Mouse (Mus musculus) midbrain, postnatal 0 days (tissue): ENCODE results near the gene Ifitm1. TPM values are rescaled to one million over a fixed set of nuclear protein-coding genes. Genes with fewer than 3 reads are reported as not detected.
A peak's percentile ranks its signal among the peaks of the same experiment; 100 is the strongest.
"Not testable (repeated sequence)": the region's sequence is repeated elsewhere in the genome, so short reads cannot be mapped to it uniquely, and the experiment has no call there.

Source experiments
- ATAC-seq: fragments of 200-750 bp; cut with Nextera tagmentation; 2 replicates; pipeline ENCODE4 v1.8.0; 2017; ENCODE audit warnings: moderate number of reproducible peaks, mild to moderate bottlenecking, moderate TSS enrichment, moderate library complexity; ENCODE audit not compliant: low FRiP score
- DNase-seq: peaks from one replicate; pipeline ENCODE4 v3.0.0-alpha.2; 2015; ENCODE audit warnings: low spot score
- H3K27ac ChIP-seq: fragments of 300-500 bp; sonication (generic); 2 replicates; pipeline ENCODE4 v1.5.1; 2014; ENCODE audit warnings: low read depth, mild to moderate bottlenecking, low read length, mixed read lengths
- H3K27me3 ChIP-seq: fragments of 300-500 bp; sonication (generic); 2 replicates; pipeline ENCODE4 v1.6.1; 2014; ENCODE audit warnings: low read length, control low read depth, mixed read lengths; ENCODE audit not compliant: insufficient read depth
- H3K36me3 ChIP-seq: fragments of 300-500 bp; sonication (generic); 2 replicates; pipeline ENCODE4 v1.6.1; 2014; ENCODE audit warnings: low read length, control low read depth, mixed read lengths; ENCODE audit not compliant: insufficient read depth
- H3K4me1 ChIP-seq: fragments of 300-500 bp; sonication (generic); 2 replicates; pipeline ENCODE4 v1.6.1; 2014; ENCODE audit warnings: mild to moderate bottlenecking, control low read depth, antibody characterized with exemption, low read length, mixed read lengths; ENCODE audit not compliant: insufficient read depth
- H3K4me2 ChIP-seq: fragments of 300-500 bp; sonication (generic); 2 replicates; pipeline ENCODE4 v1.6.1; 2014; ENCODE audit warnings: low read depth, mild to moderate bottlenecking, low read length, mixed read lengths; ENCODE audit not compliant: poor library complexity, severe bottlenecking
- H3K4me3 ChIP-seq: fragments of 300-500 bp; sonication (generic); 2 replicates; pipeline ENCODE4 v1.5.1; 2014; ENCODE audit warnings: low read depth, mild to moderate bottlenecking, low read length, moderate library complexity
- H3K9ac ChIP-seq: fragments of 300-500 bp; sonication (generic); replicated peaks from 2 replicates; pipeline ENCODE4 v1.6.1; 2014; ENCODE audit warnings: mild to moderate bottlenecking, low read length, moderate library complexity, mixed read lengths; ENCODE audit not compliant: poor library complexity, severe bottlenecking
- H3K9me3 ChIP-seq: fragments of 300-500 bp; sonication (generic); 2 replicates; pipeline ENCODE4 v1.6.1; 2016; ENCODE audit warnings: low read length, control low read depth
- CTCF ChIP-seq: IDR thresholded peaks from 2 replicates; pipeline ENCODE4 v1.5.1; 2016; ENCODE audit warnings: antibody characterized with exemption, mild to moderate bottlenecking
- WGBS: fragments of 180-500 bp; shearing (Covaris S2); extraction: QIAGEN DNeasy Blood & Tissue Kit; methylation state at CpG from one replicate; pipeline ENCODE4 v1.1.7; 2014; 5-methylcytosine and 5-hydroxymethylcytosine counted together
- polyA plus RNA-seq: library from polyadenylated mRNA; unstranded; fragments of >200 nt; fragmentation: Nextera tagmentation; extraction: Ambion mirVana; gene quantifications from 2 replicates; pipeline ENCODE4 v1.2.1, GENCODE M21; 2015
- total RNA-seq: library from RNA; depleted of rRNA; stranded (reverse); fragments of >200 nt; gene quantifications from 2 replicates; pipeline ENCODE4 v1.2.3, GENCODE M21; 2014

The Ifitm1 gene
- total and polyA plus RNA-seq, 2 experiments from 2014 or later: 14.6 to 16.3 TPM

DNA sequence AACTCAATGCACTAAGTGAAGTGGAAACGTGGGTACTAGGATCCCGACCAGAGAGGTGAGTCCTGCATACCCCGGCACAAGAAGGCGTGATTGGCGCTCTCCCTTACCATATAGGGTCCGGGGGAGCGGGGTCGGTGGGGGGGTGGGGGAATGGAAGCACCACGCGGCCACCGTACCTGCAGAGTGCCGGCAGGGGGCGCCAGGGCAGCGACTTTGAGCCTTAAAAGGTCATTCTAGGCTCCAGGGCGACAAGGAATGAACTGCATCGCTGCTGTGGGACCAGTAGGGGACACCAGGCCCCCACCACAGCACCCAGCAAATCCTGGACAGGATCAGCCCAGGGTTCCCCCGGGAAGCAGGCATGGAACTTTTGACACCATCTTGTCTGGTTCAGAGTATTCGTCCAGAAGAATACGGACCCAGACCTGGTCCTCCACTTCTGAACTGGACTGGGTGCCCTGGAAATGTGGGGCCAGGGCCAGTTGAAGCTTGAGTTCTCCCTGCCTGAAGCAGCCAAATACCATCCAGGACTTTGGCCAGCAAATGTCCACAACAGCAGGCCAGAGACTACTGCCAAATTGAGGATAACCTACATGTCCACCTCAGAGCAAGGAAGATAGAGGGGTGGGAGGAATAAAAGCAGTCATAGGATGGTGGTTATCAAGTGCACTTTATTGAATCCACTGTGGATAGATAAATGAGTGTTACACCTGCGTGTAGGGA lies 42.1 kb downstream of the Ifitm1 start:
- peak; percentile 69 for DNase-seq
- Histone ChIP-seq H3K27me3 (0 out of 2 replicates have a peak, but pooled peaks cover 3% of the 10 kb centered on the region), H3K27ac (no peak overlapping the region), H3K4me2 (0 out of 2 replicates have a peak overlapping the region, but pooled peaks have one; percentile 22), H3K9ac (no peak overlapping the region), H3K4me1 (no peaks in the 10 kb centered on the region), H3K9me3 (no peaks in the 10 kb centered on the region), H3K4me3 (no peak overlapping the region), H3K36me3 (no peaks in the 10 kb centered on the region)
- WGBS: 10% methylated on average over 20 of the region's 20 CpGs
- TF ChIP-seq CTCF: peak; percentile 70
- ATAC-seq: no peak

GRCm38 (mm10) chr7:141009665-141010064 lies 42.6 kb downstream of the Ifitm1 start:
- H3K27ac ChIP-seq: no peak overlapping the region
- no peaks in the 10 kb centered on the region for H3K4me1 ChIP-seq
- H3K9me3 ChIP-seq: no peaks in the 10 kb centered on the region
- no peak overlapping the region for H3K9ac ChIP-seq
- ATAC-seq: no peak
- H3K4me2 ChIP-seq: no peak overlapping the region
- DNase-seq: no peak
- TF ChIP-seq CTCF: no peak
- no peaks in the 10 kb centered on the region for H3K36me3 ChIP-seq
- H3K4me3 ChIP-seq: no peak overlapping the region
- H3K27me3 ChIP-seq: 0 out of 2 replicates have a peak, but pooled peaks cover 3% of the 10 kb centered on the region
- 87% methylated on average over 9 of the region's 9 CpGs for WGBS

- Histone ChIP-seq H3K9me3 (no peaks in the 10 kb centered on the region), H3K27ac (no peak within 1 kb of the TSS), H3K4me3 (peak within 1 kb of the TSS; percentile 9; the same call in 1 of the 2 replicates), H3K27me3 (0 out of 2 replicates have a peak, but pooled peaks cover 3% of the 10 kb centered on the region), H3K9ac (no peak within 1 kb of the TSS), H3K4me1 (no peaks in the 10 kb centered on the region), H3K36me3 (no peaks in the 10 kb centered on the region), H3K4me2 (no peak within 1 kb of the TSS; the same call in 1 of the 2 replicates)
- ATAC-seq: no peak
- TF ChIP-seq CTCF: no peak
- no peak for DNase-seq
- WGBS: 42% methylated on average over 10 of the region's 10 CpGs
Observed at GRCm38 (mm10) chr7:141010593-141010992, 43.6 kb downstream of the Ifitm1 start, which contains the start of gene Ifitm3. TSS of gene Ifitm3 (minus strand) at chr7:141010770.

GRCm38 (mm10) chr7:141011238-141011770 lies 44.3 kb downstream of the Ifitm1 start:
- 93% methylated on average over 7 of the region's 7 CpGs for WGBS
- TF ChIP-seq CTCF: no peak
- DNase-seq (no peak), ATAC-seq (no peak)
- H3K4me3 ChIP-seq: no peak overlapping the region
- H3K9ac ChIP-seq: no peak overlapping the region
- no peaks in the 10 kb centered on the region for H3K9me3 ChIP-seq
- no peaks in the 10 kb centered on the region for H3K4me1 ChIP-seq
- 0 out of 2 replicates have a peak, but pooled peaks cover 3% of the 10 kb centered on the region for H3K27me3 ChIP-seq
- no peak overlapping the region for H3K27ac ChIP-seq
- H3K4me2 ChIP-seq: no peak overlapping the region
- no peaks in the 10 kb centered on the region for H3K36me3 ChIP-seq

- H3K36me3 ChIP-seq: no peaks in the 10 kb centered on the region
- H3K4me3 ChIP-seq: no peak overlapping the region
- no peak overlapping the region for H3K27ac ChIP-seq
- H3K4me2 ChIP-seq: no peak overlapping the region
- H3K9me3 ChIP-seq: no peaks in the 10 kb centered on the region
- no peak for DNase-seq
- no peak overlapping the region for H3K9ac ChIP-seq
- H3K4me1 ChIP-seq: no peaks in the 10 kb centered on the region
- 0 out of 2 replicates have a peak, but pooled peaks have one; percentile 6 for TF ChIP-seq CTCF
- ATAC-seq: no peak
- 91% methylated on average over 10 of the region's 10 CpGs for WGBS
- no peaks in the 10 kb centered on the region for H3K27me3 ChIP-seq
Observed at GRCm38 (mm10) chr7:141016707-141017697, 50.0 kb downstream of the Ifitm1 start.

DNA sequence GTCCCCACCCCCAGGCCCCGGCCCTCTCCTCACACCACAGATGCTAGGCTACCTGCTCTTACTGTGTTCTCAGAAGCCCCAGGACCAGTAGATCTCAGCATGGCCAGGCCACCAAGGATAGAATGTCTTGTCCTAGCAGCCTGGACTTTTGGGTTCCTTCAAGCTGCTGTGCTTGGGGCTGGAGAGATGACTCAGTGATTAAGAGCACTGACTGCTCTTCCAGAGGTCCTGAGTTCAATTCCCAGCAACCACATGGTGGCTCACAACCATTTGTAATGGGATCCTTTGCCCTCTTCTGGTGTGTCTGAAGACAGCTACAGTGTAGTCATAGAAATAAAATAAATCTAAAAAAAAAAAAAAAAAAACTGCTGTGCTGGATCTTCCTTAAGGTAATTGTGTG lies 50.8 kb downstream of the Ifitm1 start, which contains the start of gene Ifitm6:
Gene Ifitm6 (minus strand): TSS at position 101 of the 400 bp plus-strand sequence.
- not testable (repeated sequence) for DNase-seq, H3K27ac ChIP-seq, H3K27me3 ChIP-seq, ATAC-seq, H3K9me3 ChIP-seq, H3K4me2 ChIP-seq, H3K4me3 ChIP-seq, H3K4me1 ChIP-seq, H3K36me3 ChIP-seq, H3K9ac ChIP-seq
- WGBS: 95% methylated on average over 1 of the region's 1 CpGs
